Mouse (Mus musculus) heart, embryonic 16.5 days (tissue): ENCODE measurements around the gene Azin2. TPM values are rescaled to one million over a fixed set of nuclear protein-coding genes. Genes with fewer than 3 reads are reported as not detected.

Source experiments
- ATAC-seq: fragments of 200-750 bp; cut with Nextera tagmentation; replicated peaks from 2 replicates; pipeline ENCODE4 v1.8.0; 2017; ENCODE audit warnings: moderate number of reproducible peaks; ENCODE audit not compliant: insufficient read depth, low FRiP score; ENCODE audit errors: extremely low read depth
- H3K27ac ChIP-seq: fragments of 300-500 bp; sonication (generic); 2 replicates; pipeline ENCODE4 v1.5.1; 2014; ENCODE audit warnings: mild to moderate bottlenecking, low read length, control low read depth, moderate library complexity
- H3K27me3 ChIP-seq: fragments of 300-500 bp; sonication (generic); 2 replicates; pipeline ENCODE4 v1.6.1; 2014; ENCODE audit warnings: low read length, mixed read lengths; ENCODE audit not compliant: control insufficient read depth, insufficient read depth
- H3K36me3 ChIP-seq: fragments of 300-500 bp; sonication (generic); 2 replicates; pipeline ENCODE4 v1.6.1; 2014; ENCODE audit not compliant: control insufficient read depth, insufficient read depth
- H3K4me1 ChIP-seq: fragments of 300-500 bp; sonication (generic); 2 replicates; pipeline ENCODE4 v1.6.1; 2014; ENCODE audit warnings: low read length, mixed read lengths; ENCODE audit not compliant: control insufficient read depth, insufficient read depth
- H3K4me2 ChIP-seq: fragments of 300-500 bp; sonication (generic); 2 replicates; pipeline ENCODE4 v1.6.1; 2014; ENCODE audit warnings: low read depth, mild to moderate bottlenecking, control low read depth, low read length
- H3K4me3 ChIP-seq: fragments of 300-500 bp; sonication (generic); 2 replicates; pipeline ENCODE4 v1.5.1; 2014; ENCODE audit warnings: mild to moderate bottlenecking, control low read depth, low read length
- H3K9ac ChIP-seq: fragments of 300-500 bp; sonication (generic); 2 replicates; pipeline ENCODE4 v1.6.1; 2014; ENCODE audit warnings: low read length, control low read depth
- H3K9me3 ChIP-seq: fragments of 300-500 bp; sonication (generic); replicated peaks from 2 replicates; pipeline ENCODE4 v1.6.1; 2016; ENCODE audit warnings: low read length; ENCODE audit not compliant: control insufficient read depth
- WGBS: fragments of 180-500 bp; shearing (Covaris S2); extraction: QIAGEN DNeasy Blood & Tissue Kit; methylation state at CpG from one replicate; pipeline ENCODE4 v1.1.7; 2014; 5-methylcytosine and 5-hydroxymethylcytosine counted together
- polyA plus RNA-seq: library from polyadenylated mRNA; unstranded; fragments of >200 nt; fragmentation: Nextera tagmentation; extraction: Ambion mirVana; gene quantifications from 2 replicates; pipeline ENCODE4 v1.2.1, GENCODE M21; 2015

Azin2 gene
- 7.6 and 8.9 TPM in 2 replicates for polyA plus RNA-seq

GRCm38 (mm10) chr4:128962029-128962925 lies at the start of gene Azin2:
Gene Azin2, minus strand, starts transcription at chr4:128962442.
- H3K27me3 ChIP-seq: peaks cover 13% of the 10 kb centered on the region
- 1% methylated on average over 72 of the region's 72 CpGs for WGBS
- no peaks in the 10 kb centered on the region for H3K9me3 ChIP-seq
- H3K4me1 ChIP-seq: peaks cover 22% of the 10 kb centered on the region
- H3K4me3 ChIP-seq: peak within 1 kb of the TSS; percentile 81
- peak within 1 kb of the TSS; percentile 80 for H3K9ac ChIP-seq
- H3K27ac ChIP-seq: peak within 1 kb of the TSS; percentile 57; the same call in 1 of the 2 replicates
- H3K4me2 ChIP-seq: peak within 1 kb of the TSS; percentile 90
- peak; percentile 97 for ATAC-seq
- no peaks in the 10 kb centered on the region for H3K36me3 ChIP-seq

GRCm38 (mm10) chr4:129011604-129012121 lies 49.4 kb upstream of the Azin2 start:
- Histone ChIP-seq H3K4me2 (no peak overlapping the region), H3K27ac (peak overlapping the region; percentile 69), H3K9me3 (no peaks in the 10 kb centered on the region), H3K36me3 (peaks cover 31% of the 10 kb centered on the region), H3K27me3 (no peaks in the 10 kb centered on the region), H3K9ac (peak overlapping the region; percentile 2; the same call in 1 of the 2 replicates), H3K4me3 (no peak overlapping the region), H3K4me1 (peaks cover 37% of the 10 kb centered on the region)
- ATAC-seq: no peak
- 32% methylated on average over 15 of the region's 15 CpGs for WGBS

- H3K9me3 ChIP-seq: no peaks in the 10 kb centered on the region
- peaks cover 43% of the 10 kb centered on the region for H3K36me3 ChIP-seq
- H3K4me1 ChIP-seq: peaks cover 30% of the 10 kb centered on the region
- ATAC-seq: no peak
- 65% methylated on average over 5 of the region's 5 CpGs for WGBS
- no peak overlapping the region for H3K4me2 ChIP-seq
- no peaks in the 10 kb centered on the region for H3K27me3 ChIP-seq
- H3K4me3 ChIP-seq: no peak overlapping the region
- H3K9ac ChIP-seq: no peak overlapping the region
- peak overlapping the region; percentile 7; the same call in 1 of the 2 replicates for H3K27ac ChIP-seq
These were observed 47.3 kb upstream of the Azin2 start for GRCm38 (mm10) chr4:129009521-129009920.

- Histone ChIP-seq H3K27ac (no peak overlapping the region), H3K36me3 (peaks cover 48% of the 10 kb centered on the region), H3K9me3 (no peaks in the 10 kb centered on the region), H3K27me3 (no peaks in the 10 kb centered on the region), H3K4me1 (peaks cover 30% of the 10 kb centered on the region), H3K9ac (no peak overlapping the region), H3K4me3 (no peak overlapping the region), H3K4me2 (no peak overlapping the region)
- ATAC-seq: no peak
- WGBS: 72% methylated on average over 3 of the region's 3 CpGs
These were observed 46.4 kb upstream of the Azin2 start for GRCm38 (mm10) chr4:129008672-129009071.

GRCm38 (mm10) chr4:129008006-129008519 lies 45.8 kb upstream of the Azin2 start:
- ATAC-seq: no peak
- H3K36me3 ChIP-seq: peaks cover 54% of the 10 kb centered on the region
- no peak overlapping the region for H3K9ac ChIP-seq
- H3K27ac ChIP-seq: no peak overlapping the region
- peaks cover 27% of the 10 kb centered on the region for H3K4me1 ChIP-seq
- no peak overlapping the region for H3K4me3 ChIP-seq
- H3K9me3 ChIP-seq: no peaks in the 10 kb centered on the region
- H3K27me3 ChIP-seq: no peaks in the 10 kb centered on the region
- 88% methylated on average over 12 of the region's 12 CpGs for WGBS
- H3K4me2 ChIP-seq: no peak overlapping the region

- H3K36me3 ChIP-seq: peaks cover 60% of the 10 kb centered on the region
- ATAC-seq: no peak
- WGBS: 92% methylated on average over 8 of the region's 8 CpGs
These were observed 41.5 kb upstream of the Azin2 start for GRCm38 (mm10) chr4:129003720-129004119.

GRCm38 (mm10) chr4:129000786-129001185 lies 38.5 kb upstream of the Azin2 start:
- Histone ChIP-seq H3K9ac (no peak overlapping the region), H3K36me3 (peaks cover 45% of the 10 kb centered on the region), H3K4me3 (no peak overlapping the region), H3K27me3 (no peaks in the 10 kb centered on the region), H3K4me1 (peaks cover 17% of the 10 kb centered on the region), H3K4me2 (no peak overlapping the region), H3K27ac (no peak overlapping the region), H3K9me3 (no peaks in the 10 kb centered on the region)
- WGBS: 69% methylated on average over 3 of the region's 3 CpGs
- ATAC-seq: no peak

More at GRCm38 (mm10) chr4:129003720-129004119, 41.5 kb upstream of the Azin2 start:
- H3K9ac ChIP-seq: no peak overlapping the region
- H3K4me1 ChIP-seq: 0 out of 2 replicates have a peak, but pooled peaks cover 3% of the 10 kb centered on the region
- H3K9me3 ChIP-seq: no peaks in the 10 kb centered on the region
- no peak overlapping the region for H3K4me3 ChIP-seq
- H3K27ac ChIP-seq: no peak overlapping the region
- H3K4me2 ChIP-seq: no peak overlapping the region
- H3K27me3 ChIP-seq: no peaks in the 10 kb centered on the region

GRCm38 (mm10) chr4:128998401-128998800 lies 36.2 kb upstream of the Azin2 start:
- 79% methylated on average over 8 of the region's 8 CpGs for WGBS
- Histone ChIP-seq H3K27ac (no peak overlapping the region), H3K9ac (no peak overlapping the region), H3K4me2 (no peak overlapping the region), H3K4me1 (peaks cover 31% of the 10 kb centered on the region), H3K4me3 (no peak overlapping the region), H3K36me3 (peaks cover 27% of the 10 kb centered on the region), H3K9me3 (no peaks in the 10 kb centered on the region), H3K27me3 (no peaks in the 10 kb centered on the region)
- no peak for ATAC-seq

- H3K27ac ChIP-seq: no peak overlapping the region
- ATAC-seq: no peak
- no peaks in the 10 kb centered on the region for H3K9me3 ChIP-seq
- peaks cover 20% of the 10 kb centered on the region for H3K36me3 ChIP-seq
- H3K9ac ChIP-seq: no peak overlapping the region
- no peak overlapping the region for H3K4me2 ChIP-seq
- peaks cover 31% of the 10 kb centered on the region for H3K4me1 ChIP-seq
- no peaks in the 10 kb centered on the region for H3K27me3 ChIP-seq
- 50% methylated on average over 8 of the region's 8 CpGs for WGBS
- H3K4me3 ChIP-seq: no peak overlapping the region
These were observed 35.0 kb upstream of the Azin2 start for GRCm38 (mm10) chr4:128997258-128997657.
